Mouse (Mus musculus): ENCODE data around the gene Spaca6.

- TF ChIP-seq CTCF (IDR thresholded peaks at IDR 0.05): no peak
- TF ChIP-seq EP300 (IDR thresholded peaks at IDR 0.05): no peak
Observed at GRCm38 (mm10) chr17:17825921-17826591, 902 bp upstream of the Spaca6 start.

Data from lung, postnatal 0 days (tissue).